Mouse (Mus musculus): ENCODE data around the gene Srd5a1. TPM values are rescaled to one million over a fixed set of nuclear protein-coding genes. Genes with fewer than 3 reads are reported as not detected.

The Srd5a1 gene
- polyA plus RNA-seq, 1 experiment from 2014 or later: 27.9 TPM

DNA sequence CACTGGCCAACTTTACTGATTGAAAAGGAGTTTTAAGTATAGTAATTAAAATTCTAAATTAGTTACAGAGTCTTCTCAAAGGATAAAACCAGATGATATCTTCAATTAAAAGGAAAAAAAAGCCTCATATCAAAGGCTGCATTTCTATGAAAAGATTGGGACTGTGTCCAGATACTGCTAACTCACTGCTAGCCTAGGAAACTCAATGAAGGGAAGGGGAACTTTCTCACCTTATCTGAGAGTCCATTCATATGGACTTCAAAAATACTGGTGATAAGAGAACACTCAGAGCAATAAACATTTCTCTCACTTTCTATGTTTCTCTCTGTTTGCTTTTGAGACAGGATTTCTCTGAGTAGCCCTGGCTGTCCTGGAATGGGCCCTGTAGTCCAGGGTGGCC lies 46.7 kb downstream of the Srd5a1 start:
- H3K4me3 ChIP-seq: no peak overlapping the region

DNA sequence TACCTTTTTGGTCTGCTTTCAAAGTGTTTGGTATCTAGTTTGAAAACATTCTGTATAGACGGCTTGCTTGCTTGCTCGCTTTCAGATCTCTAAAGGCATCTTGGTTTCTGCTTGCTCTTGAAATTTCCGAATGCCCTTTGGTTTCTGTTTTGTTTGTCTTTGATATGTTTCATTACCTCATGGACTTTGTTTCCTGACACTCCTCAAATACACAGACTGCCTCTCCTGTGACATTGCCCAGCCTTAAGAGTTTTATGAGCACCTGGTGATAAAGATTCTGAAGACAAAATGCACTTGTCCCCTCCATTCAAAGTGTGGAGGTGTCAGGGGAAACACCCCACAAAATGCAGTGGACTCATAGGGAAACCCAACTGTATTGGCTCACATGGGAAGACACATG lies 47.3 kb downstream of the Srd5a1 start:
- WGBS: 86% methylated on average over 3 of the region's 3 CpGs
- Histone ChIP-seq H3K4me1 (replicated peaks) (peaks cover 6% of the 10 kb centered on the region), H3K27ac (replicated peaks) (no peak overlapping the region), H3K4me3 (no peak overlapping the region), H3K27me3 (no peaks in the 10 kb centered on the region), H3K9me3 (no peaks in the 10 kb centered on the region), H3K36me3 (no peaks in the 10 kb centered on the region), H3K4me2 (no peak overlapping the region), H3K9ac (no peak overlapping the region)
- no peak for ATAC-seq (ENCODE audit: low FRiP score, low read depth)

More for the DNA sequence above, 46.7 kb downstream of the Srd5a1 start:
- H3K4me2 ChIP-seq: no peak overlapping the region
- no peaks in the 10 kb centered on the region for H3K9me3 ChIP-seq
- H3K4me1 ChIP-seq (replicated peaks): no peaks in the 10 kb centered on the region
- ATAC-seq (ENCODE audit: low FRiP score, low read depth): no peak
- H3K9ac ChIP-seq: no peak overlapping the region
- H3K27me3 ChIP-seq: no peaks in the 10 kb centered on the region
- H3K27ac ChIP-seq (replicated peaks): no peak overlapping the region
- no peaks in the 10 kb centered on the region for H3K36me3 ChIP-seq

DNA sequence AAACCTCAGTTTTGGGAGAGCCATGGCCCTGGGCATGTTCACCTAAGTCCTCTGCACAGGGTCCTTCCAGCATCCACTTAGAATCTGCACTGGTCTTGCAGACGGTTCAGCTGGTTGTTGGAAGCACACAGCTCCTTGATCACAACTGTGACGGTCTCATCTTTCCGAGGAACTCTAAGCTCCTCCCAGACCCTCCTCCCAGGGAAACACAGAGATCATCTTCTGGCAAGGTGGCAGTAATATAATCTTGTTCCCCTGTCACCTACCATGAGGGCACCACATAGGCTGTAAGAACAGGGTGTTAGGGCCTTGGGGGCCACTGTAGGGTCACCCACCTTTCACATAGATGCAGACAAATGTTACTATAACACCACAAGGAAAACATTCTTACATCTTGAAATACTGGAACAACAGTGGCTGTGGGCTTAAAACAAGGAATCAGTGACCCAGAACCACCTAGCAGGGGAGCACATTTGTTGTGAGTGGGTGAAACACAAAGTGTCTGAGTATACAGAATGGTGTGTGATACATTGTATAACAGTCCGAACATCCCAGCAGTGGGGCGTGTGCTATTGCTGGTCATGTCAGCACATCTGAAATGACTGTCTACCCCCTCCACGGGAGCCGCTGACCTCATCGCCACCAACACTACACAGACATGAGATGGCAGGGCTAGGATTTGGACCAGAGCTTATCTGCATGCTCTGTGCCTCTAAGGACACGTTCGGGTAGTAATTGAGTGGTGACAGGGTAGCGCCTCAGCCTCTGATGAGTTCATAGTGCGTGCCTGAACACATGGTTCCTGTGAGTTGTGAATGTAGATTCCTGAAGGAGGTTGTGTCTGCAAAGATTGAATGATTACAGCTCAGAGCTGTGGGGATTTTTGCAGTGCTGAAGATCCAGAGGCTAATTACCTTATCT lies 48.3 kb downstream of the Srd5a1 start:
- ATAC-seq (ENCODE audit: low FRiP score, low read depth): no peak
- no peak overlapping the region for H3K4me3 ChIP-seq
- WGBS: 75% methylated on average over 12 of the region's 12 CpGs

DNA sequence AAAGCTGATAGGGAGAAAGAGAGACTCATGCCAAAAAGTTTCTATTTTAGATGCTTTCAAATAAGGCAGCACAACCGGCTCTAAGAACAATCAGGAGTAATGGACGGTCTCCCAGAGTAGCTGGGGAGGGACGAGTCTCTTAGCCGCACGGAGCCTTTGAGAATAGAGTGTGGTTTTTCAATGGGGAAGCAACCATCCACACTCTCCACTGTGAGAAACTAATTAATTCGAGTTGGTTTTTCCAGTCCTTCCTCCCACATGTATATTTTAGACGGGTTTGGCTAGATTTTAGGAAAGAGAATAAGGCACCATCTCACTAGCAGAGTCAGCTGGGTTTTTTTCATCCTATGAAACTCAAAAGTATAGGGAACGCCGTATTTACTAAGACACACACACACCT lies 49.2 kb downstream of the Srd5a1 start:
- no peak overlapping the region for H3K9ac ChIP-seq
- 77% methylated on average over 9 of the region's 9 CpGs for WGBS
- no peaks in the 10 kb centered on the region for H3K27me3 ChIP-seq
- no peak overlapping the region for H3K27ac ChIP-seq (replicated peaks)
- H3K9me3 ChIP-seq: no peaks in the 10 kb centered on the region
- H3K36me3 ChIP-seq: no peaks in the 10 kb centered on the region
- ATAC-seq (ENCODE audit: low FRiP score, low read depth): no peak
- no peak overlapping the region for H3K4me2 ChIP-seq
- H3K4me1 ChIP-seq (replicated peaks): peaks cover 7% of the 10 kb centered on the region
- no peak overlapping the region for H3K4me3 ChIP-seq

More for the DNA sequence above, 48.3 kb downstream of the Srd5a1 start:
- Histone ChIP-seq H3K9me3 (no peaks in the 10 kb centered on the region), H3K36me3 (no peaks in the 10 kb centered on the region), H3K4me2 (no peak overlapping the region), H3K27me3 (no peaks in the 10 kb centered on the region), H3K9ac (no peak overlapping the region), H3K27ac (replicated peaks) (no peak overlapping the region), H3K4me1 (replicated peaks) (peaks cover 7% of the 10 kb centered on the region)

DNA sequence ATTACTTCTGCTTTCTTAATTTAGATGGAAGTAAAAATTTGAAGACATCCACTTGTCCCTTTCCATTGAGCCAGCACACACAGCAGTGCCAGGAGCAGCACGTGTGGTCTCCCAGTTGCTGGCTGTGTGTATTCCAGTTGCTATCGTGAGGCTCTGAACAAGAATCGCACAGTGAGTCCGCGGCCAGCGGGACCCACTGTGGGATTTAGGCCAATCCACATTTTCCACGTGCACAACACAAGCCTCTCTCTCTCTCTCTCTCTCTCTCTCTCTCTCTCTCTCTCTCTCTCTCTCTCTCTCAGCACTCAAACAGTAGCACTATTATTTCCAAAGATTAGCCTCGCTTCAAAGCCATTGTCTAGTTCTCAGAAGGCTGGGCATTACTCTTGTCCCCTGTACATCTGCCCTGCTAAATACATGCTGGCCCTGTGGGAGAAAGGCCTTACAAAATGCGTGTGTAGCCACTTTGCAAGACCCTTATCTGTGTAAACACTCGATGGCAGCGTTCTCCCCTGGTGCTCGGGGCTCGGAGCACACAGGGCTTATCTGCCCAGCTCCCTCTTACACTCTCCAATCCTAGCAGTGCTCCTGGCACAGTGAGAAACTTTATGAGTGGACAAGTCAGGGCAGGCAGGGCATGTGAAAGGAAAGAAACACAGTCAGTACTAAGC lies 51.8 kb downstream of the Srd5a1 start:
- no peaks in the 10 kb centered on the region for H3K9me3 ChIP-seq
- peaks cover 7% of the 10 kb centered on the region for H3K4me1 ChIP-seq (replicated peaks)
- no peak overlapping the region for H3K4me2 ChIP-seq
- H3K9ac ChIP-seq: no peak overlapping the region
- no peak overlapping the region for H3K4me3 ChIP-seq
- no peaks in the 10 kb centered on the region for H3K36me3 ChIP-seq
- ATAC-seq (ENCODE audit: low FRiP score, low read depth): peak; percentile 55; the same call in 1 of the 2 replicates
- H3K27me3 ChIP-seq: no peaks in the 10 kb centered on the region
- WGBS: 15% methylated on average over 13 of the region's 13 CpGs
- H3K27ac ChIP-seq (replicated peaks): no peak overlapping the region

DNA sequence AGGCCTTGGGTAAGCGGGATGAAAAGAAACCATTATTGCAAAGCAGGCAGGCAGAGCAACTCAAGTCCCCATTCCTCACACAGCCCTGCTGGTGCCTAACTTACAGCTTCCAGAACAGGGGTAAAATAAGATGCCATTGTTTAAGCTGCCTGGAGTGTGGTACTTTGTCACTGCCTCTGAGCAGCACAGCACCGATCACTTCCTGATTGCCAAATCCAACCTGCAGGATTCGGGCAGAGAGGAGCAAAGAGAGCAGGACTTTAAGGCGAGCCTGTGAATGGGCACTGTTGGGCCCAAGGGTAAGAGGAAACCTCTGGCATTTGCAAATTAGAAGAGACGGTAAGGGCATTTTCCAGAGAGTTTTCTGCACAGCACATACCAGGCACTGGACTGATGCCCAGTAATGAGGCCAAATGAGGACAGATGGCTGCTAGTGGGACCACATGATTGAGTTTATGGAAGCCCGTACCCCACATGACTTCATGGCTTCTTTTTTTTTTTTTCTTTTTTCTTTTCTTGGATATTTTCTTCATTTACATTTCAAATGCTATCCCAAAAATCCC lies 53.1 kb downstream of the Srd5a1 start:
- no peak overlapping the region for H3K27ac ChIP-seq (replicated peaks)
- ATAC-seq (ENCODE audit: low FRiP score, low read depth): no peak
- 62% methylated on average over 6 of the region's 6 CpGs for WGBS
- no peaks in the 10 kb centered on the region for H3K9me3 ChIP-seq
- H3K4me3 ChIP-seq: no peak overlapping the region
- no peak overlapping the region for H3K4me2 ChIP-seq
- no peaks in the 10 kb centered on the region for H3K36me3 ChIP-seq
- H3K9ac ChIP-seq: no peak overlapping the region
- no peaks in the 10 kb centered on the region for H3K27me3 ChIP-seq
- H3K4me1 ChIP-seq (replicated peaks): peaks cover 7% of the 10 kb centered on the region

DNA sequence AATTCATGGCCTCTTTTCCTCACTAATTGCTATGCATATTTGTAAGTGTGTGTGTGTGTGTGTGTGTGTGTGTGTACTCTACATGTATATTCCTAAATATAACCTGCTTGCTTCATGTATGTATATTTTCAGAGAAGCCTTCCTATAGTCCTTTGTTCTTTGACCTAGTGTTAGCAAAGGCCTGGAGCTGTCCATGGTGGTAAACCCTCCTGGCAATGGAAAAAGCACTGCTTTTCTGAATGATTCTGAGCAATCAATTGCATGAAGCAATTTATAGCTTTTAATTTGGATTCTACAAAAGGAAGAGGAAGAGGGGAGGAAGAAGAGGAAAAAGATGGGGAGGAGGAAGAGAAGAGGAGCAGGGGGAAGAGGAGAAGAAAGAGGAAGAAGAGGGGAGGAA lies 54.5 kb downstream of the Srd5a1 start:
- Histone ChIP-seq H3K9ac (no peak overlapping the region), H3K27me3 (no peaks in the 10 kb centered on the region), H3K4me2 (no peak overlapping the region), H3K4me1 (replicated peaks) (peaks cover 7% of the 10 kb centered on the region), H3K4me3 (no peak overlapping the region), H3K9me3 (no peaks in the 10 kb centered on the region), H3K36me3 (no peaks in the 10 kb centered on the region), H3K27ac (replicated peaks) (no peak overlapping the region)
- no peak for ATAC-seq (ENCODE audit: low FRiP score, low read depth)

DNA sequence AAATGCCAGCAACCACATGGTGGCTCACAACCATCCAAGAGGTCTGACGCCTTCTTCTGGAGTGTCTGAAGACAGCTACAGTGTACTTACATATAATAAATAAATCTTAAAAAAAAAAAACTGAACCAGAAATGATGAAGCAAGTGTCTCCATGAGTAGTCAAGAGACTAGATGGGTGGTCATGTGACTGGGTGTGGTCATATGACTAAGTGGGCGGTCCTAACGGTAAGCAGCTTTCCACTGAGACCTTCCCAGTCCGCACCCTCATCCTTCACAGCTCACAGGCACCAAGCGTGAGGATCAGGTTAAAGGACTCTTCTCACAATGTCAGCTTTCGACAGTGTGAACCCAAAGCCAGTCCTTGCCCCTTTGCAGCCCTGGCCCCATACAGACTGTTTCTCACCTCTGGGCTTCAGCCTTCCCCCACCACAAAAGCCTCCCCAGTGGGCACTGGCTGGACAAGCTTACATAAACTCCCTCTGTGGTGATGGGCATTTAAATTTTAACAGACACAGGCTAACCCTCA lies 55.2 kb downstream of the Srd5a1 start:
- H3K9me3 ChIP-seq: no peaks in the 10 kb centered on the region
- no peak overlapping the region for H3K4me2 ChIP-seq
- ATAC-seq (ENCODE audit: low FRiP score, low read depth): no peak
- H3K27me3 ChIP-seq: no peaks in the 10 kb centered on the region
- H3K27ac ChIP-seq (replicated peaks): no peak overlapping the region
- no peak overlapping the region for H3K9ac ChIP-seq
- peaks cover 7% of the 10 kb centered on the region for H3K4me1 ChIP-seq (replicated peaks)
- H3K36me3 ChIP-seq: no peaks in the 10 kb centered on the region
- no peak overlapping the region for H3K4me3 ChIP-seq
- WGBS: 85% methylated on average over 6 of the region's 6 CpGs

DNA sequence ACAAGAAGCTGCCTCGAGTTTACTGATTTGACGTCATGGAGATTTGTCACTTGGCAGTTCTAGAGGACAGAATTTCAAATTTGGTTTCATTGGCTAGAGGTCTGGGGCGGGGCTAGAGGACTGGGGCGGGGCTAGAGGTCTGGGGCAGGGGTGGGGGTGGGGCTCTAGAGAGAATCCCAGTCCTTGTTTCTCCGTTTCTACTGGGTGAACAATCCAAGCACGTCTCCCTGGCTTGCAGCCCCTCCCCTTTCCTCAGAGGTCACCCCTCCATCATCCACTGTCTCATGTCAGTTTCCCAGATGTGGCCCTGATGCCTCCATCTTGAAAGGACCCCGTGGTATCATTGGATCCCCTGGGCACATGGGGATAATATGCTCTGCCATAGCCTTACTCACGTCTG lies 56.2 kb downstream of the Srd5a1 start:
- H3K27me3 ChIP-seq: no peaks in the 10 kb centered on the region
- H3K9me3 ChIP-seq: no peaks in the 10 kb centered on the region
- no peak overlapping the region for H3K4me3 ChIP-seq
- H3K9ac ChIP-seq: no peak overlapping the region
- no peak for ATAC-seq (ENCODE audit: low FRiP score, low read depth)
- WGBS: 28% methylated on average over 8 of the region's 8 CpGs
- H3K4me2 ChIP-seq: no peak overlapping the region
- H3K36me3 ChIP-seq: no peaks in the 10 kb centered on the region
- no peak overlapping the region for H3K27ac ChIP-seq (replicated peaks)
- peaks cover 7% of the 10 kb centered on the region for H3K4me1 ChIP-seq (replicated peaks)

DNA sequence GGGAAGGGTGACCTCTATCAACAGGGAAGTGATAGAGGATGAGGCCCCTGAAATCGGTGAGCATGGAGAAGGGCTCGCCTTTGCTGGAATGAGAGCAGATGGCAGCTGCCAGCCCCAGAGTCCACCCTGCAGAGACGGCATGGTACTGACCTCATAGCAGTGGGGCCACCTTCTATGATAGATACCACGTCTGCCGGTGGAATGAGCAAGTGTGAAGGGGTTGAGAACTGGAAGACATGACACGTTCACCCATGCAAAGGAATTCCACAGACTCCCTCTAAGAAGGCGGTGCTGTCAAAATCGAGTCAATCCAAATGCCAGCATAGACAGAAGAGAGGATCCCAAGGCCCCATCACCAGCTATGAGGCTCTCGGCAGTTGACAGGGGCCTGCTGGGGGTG lies 57.0 kb downstream of the Srd5a1 start:
- Histone ChIP-seq H3K4me1 (replicated peaks) (peaks cover 4% of the 10 kb centered on the region), H3K27me3 (no peaks in the 10 kb centered on the region), H3K9ac (no peak overlapping the region), H3K36me3 (no peaks in the 10 kb centered on the region), H3K4me3 (no peak overlapping the region), H3K27ac (replicated peaks) (no peak overlapping the region), H3K4me2 (no peak overlapping the region), H3K9me3 (no peaks in the 10 kb centered on the region)
- no peak for ATAC-seq (ENCODE audit: low FRiP score, low read depth)
- WGBS: 80% methylated on average over 9 of the region's 9 CpGs

DNA sequence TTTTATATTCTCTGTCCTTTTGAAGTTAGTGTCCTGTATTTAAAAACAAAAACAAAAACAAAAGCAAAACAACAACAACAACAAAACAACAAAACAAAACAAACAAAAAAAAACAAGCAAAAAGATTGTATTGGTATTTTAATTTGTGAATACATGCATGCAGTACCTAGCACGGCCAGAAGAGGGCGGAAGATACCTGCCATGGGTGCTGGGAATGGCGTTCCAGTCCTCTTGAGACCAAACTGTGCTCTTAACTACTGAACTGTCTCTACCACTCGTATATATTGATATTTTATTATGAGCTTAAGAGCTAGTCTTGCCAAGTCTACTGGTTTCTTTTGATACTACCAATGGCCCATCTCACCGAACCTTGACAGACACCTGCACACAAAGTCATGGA lies 58.2 kb downstream of the Srd5a1 start:
- no peak overlapping the region for H3K4me2 ChIP-seq
- no peaks in the 10 kb centered on the region for H3K9me3 ChIP-seq
- WGBS: 25% methylated on average over 5 of the region's 5 CpGs
- H3K27me3 ChIP-seq: no peaks in the 10 kb centered on the region
- H3K27ac ChIP-seq (replicated peaks): no peak overlapping the region
- no peak for ATAC-seq (ENCODE audit: low FRiP score, low read depth)
- no peak overlapping the region for H3K4me3 ChIP-seq
- no peak overlapping the region for H3K9ac ChIP-seq
- no peaks in the 10 kb centered on the region for H3K4me1 ChIP-seq (replicated peaks)
- H3K36me3 ChIP-seq: no peaks in the 10 kb centered on the region

DNA sequence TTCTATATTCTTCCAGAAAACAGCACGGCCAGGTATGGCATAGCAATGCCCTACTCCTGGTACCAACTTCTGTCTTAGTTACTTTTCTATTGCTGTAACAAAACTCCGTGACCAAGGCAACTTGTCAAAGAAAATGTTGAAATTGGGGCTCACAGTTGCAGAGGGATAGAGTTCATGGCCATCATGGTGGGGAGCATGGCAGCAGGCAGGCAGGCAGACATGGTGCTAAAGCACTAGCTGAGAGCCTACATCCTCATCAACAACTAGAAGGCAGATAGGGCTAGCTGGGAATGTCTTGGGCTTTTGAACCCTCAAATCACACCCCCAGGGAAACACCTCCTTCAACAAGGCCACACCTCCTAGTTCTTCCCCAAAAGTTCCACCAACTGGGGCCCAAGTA lies 60.4 kb downstream of the Srd5a1 start:
- no peak overlapping the region for H3K4me3 ChIP-seq
- no peaks in the 10 kb centered on the region for H3K36me3 ChIP-seq
- no peak overlapping the region for H3K27ac ChIP-seq (replicated peaks)
- H3K27me3 ChIP-seq: no peaks in the 10 kb centered on the region
- 92% methylated on average over 2 of the region's 2 CpGs for WGBS
- ATAC-seq (ENCODE audit: low FRiP score, low read depth): no peak
- no peak overlapping the region for H3K9ac ChIP-seq
- H3K4me1 ChIP-seq (replicated peaks): no peaks in the 10 kb centered on the region
- H3K9me3 ChIP-seq: no peaks in the 10 kb centered on the region
- H3K4me2 ChIP-seq: no peak overlapping the region

All from hindbrain, embryonic 15.5 days (tissue).